Mouse (Mus musculus) bone marrow, adult 2 months (tissue): ENCODE data around the gene Fam214a.

Experiments used
- CTCF ChIP-seq: fragments of 200-500 bp; IDR thresholded peaks from 2 replicates; pipeline ENCODE4 v1.5.1; 2011; ENCODE audit warnings: low read length, control low read depth; ENCODE audit not compliant: control insufficient read depth, insufficient read depth
- POLR2A ChIP-seq: fragments of 200-500 bp; IDR thresholded peaks from 2 replicates; pipeline ENCODE4 v1.6.1; 2011; ENCODE audit warnings: low read depth, mild to moderate bottlenecking, control low read depth, low read length, borderline replicate concordance; ENCODE audit not compliant: control insufficient read depth

DNA sequence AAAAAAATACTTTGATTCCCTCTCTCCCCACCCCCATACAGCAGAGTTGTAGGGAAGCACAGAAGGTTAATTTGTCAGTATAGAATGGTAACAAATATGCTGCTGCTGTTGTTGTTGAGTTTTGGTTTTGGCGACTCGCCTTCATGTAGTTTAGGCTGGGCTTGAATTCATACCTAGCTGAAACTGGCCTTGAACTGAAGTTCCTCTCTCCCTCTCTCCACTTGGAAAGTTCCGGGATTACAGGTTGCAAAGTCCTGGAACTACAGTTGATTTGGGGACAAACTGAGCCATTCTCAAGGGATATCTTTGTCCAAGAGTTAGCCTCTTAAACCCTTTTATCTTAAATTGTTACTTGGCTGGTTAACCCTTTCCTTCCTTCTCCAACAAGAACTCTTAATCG is 83.3 kb downstream of the Fam214a start:
- no peak for TF ChIP-seq CTCF
- no peak for TF ChIP-seq POLR2A
